Mouse (Mus musculus) CH12.LX (cell line): ENCODE data around the gene Vpreb2. TPM values are rescaled to one million over a fixed set of nuclear protein-coding genes. Genes with fewer than 3 reads are reported as not detected.

Experiments used
- DNase-seq: peaks from one replicate; pipeline ENCODE4 v3.0.0-alpha.2; 2013; ENCODE audit errors: extremely low read depth
- H3K27ac ChIP-seq: 2 replicates; pipeline ENCODE4 v1.5.1; 2012; ENCODE audit warnings: low read depth, mild to moderate bottlenecking, control low read depth, moderate library complexity; ENCODE audit not compliant: insufficient read depth
- H3K27me3 ChIP-seq: replicated peaks from 2 replicates; pipeline ENCODE3; 2012; ENCODE audit warnings: inconsistent platforms
- H3K36me3 ChIP-seq, 2 experiments: replicated peaks in 1 of 2; 2 replicates each; pipeline versions ENCODE3 to v1.6.1; 2012; ENCODE audit warnings: inconsistent platforms in 1 of 2, low read length in 1 of 2, mild to moderate bottlenecking in 1 of 2, mixed read lengths in 1 of 2, moderate library complexity in 1 of 2; ENCODE audit not compliant: control insufficient read depth in 1 of 2, insufficient read depth in 1 of 2
- H3K4me1 ChIP-seq, 2 experiments: 2 replicates each; pipeline ENCODE4 v1.6.1; 2012; ENCODE audit warnings: inconsistent platforms in 1 of 2, moderate library complexity in 1 of 2; ENCODE audit not compliant: insufficient read depth in 2 of 2, control insufficient read depth in 1 of 2
- H3K4me2 ChIP-seq: 2 replicates; pipeline ENCODE4 v1.6.1; 2012; ENCODE audit warnings: low read depth, mild to moderate bottlenecking, control low read depth; ENCODE audit not compliant: poor library complexity, insufficient read depth, severe bottlenecking
- H3K4me3 ChIP-seq, 3 experiments: fragments of 150-350 bp in 1 of 3; sonication (generic) in 1 of 3; replicated peaks in 1 of 3; 2 replicates each; pipeline versions ENCODE3 to v1.5.1; 2011 to 2012; ENCODE audit warnings: low read depth in 2 of 3, low read length in 2 of 3, mild to moderate bottlenecking in 2 of 3, moderate library complexity in 2 of 3, control low read depth in 1 of 3, improper control_type of control experiment in 1 of 3, inconsistent platforms in 1 of 3, mixed read lengths in 1 of 3; ENCODE audit not compliant: poor library complexity in 1 of 3
- H3K79me2 ChIP-seq: replicated peaks from 2 replicates; pipeline ENCODE4 v1.6.1; 2012; ENCODE audit warnings: mild to moderate bottlenecking, moderate library complexity; ENCODE audit not compliant: control insufficient read depth, poor library complexity, insufficient read depth, severe bottlenecking; ENCODE audit errors: extremely low read depth
- H3K9ac ChIP-seq: 2 replicates; pipeline ENCODE4 v1.6.1; 2012; ENCODE audit warnings: low read depth, mild to moderate bottlenecking, control low read depth, moderate library complexity; ENCODE audit not compliant: insufficient read depth
- H3K9me3 ChIP-seq: replicated peaks from 2 replicates; pipeline ENCODE3; 2012; ENCODE audit warnings: low read length, inconsistent platforms, mixed read lengths
- BHLHE40 ChIP-seq: IDR thresholded peaks from 2 replicates; pipeline ENCODE4 v1.6.1; 2011; ENCODE audit warnings: mild to moderate bottlenecking, low read depth, low read length, improper control_type of control experiment
- CHD2 ChIP-seq: IDR thresholded peaks from 2 replicates; pipeline ENCODE4 v1.6.1; 2011; ENCODE audit warnings: low read length, improper control_type of control experiment
- CTCF ChIP-seq, 2 experiments: IDR thresholded peaks in 1 of 2; conservative IDR thresholded peaks in 1 of 2; 2 replicates each; pipeline ENCODE4 v1.5.1; 2011 to 2012; ENCODE audit warnings: low read depth in 2 of 2, low read length in 2 of 2, improper control_type of control experiment in 1 of 2, inconsistent platforms in 1 of 2, mild to moderate bottlenecking in 1 of 2, moderate library complexity in 1 of 2
- E2F4 ChIP-seq: IDR thresholded peaks from 2 replicates; pipeline ENCODE4 v1.6.1; 2011; ENCODE audit warnings: low read depth, low read length, improper control_type of control experiment; ENCODE audit not compliant: insufficient replicate concordance
- ELF1 ChIP-seq: IDR thresholded peaks from 2 replicates; pipeline ENCODE4 v1.6.1; 2014; ENCODE audit warnings: low read depth, mild to moderate bottlenecking, inconsistent platforms, low read length, improper control_type of control experiment
- EP300 ChIP-seq: IDR thresholded peaks from 2 replicates; pipeline ENCODE4 v1.6.1; 2011; ENCODE audit warnings: low read length, improper control_type of control experiment
- HCFC1 ChIP-seq: IDR thresholded peaks from 2 replicates; pipeline ENCODE4 v1.6.1; 2012; ENCODE audit warnings: low read depth, mild to moderate bottlenecking, inconsistent platforms, low read length, improper control_type of control experiment
- KAT2A ChIP-seq: IDR thresholded peaks from 2 replicates; pipeline ENCODE4 v1.6.1; 2012; ENCODE audit warnings: low read length, improper control_type of control experiment, inconsistent platforms; ENCODE audit not compliant: insufficient replicate concordance
- MAFK ChIP-seq: IDR thresholded peaks from 2 replicates; pipeline ENCODE4 v1.6.1; 2011; ENCODE audit warnings: low read length, improper control_type of control experiment; ENCODE audit not compliant: insufficient replicate concordance
- MYC ChIP-seq: IDR thresholded peaks from 2 replicates; pipeline ENCODE4 v1.6.1; 2011; ENCODE audit warnings: low read depth, mild to moderate bottlenecking, improper control_type of control experiment, low read length
- NELFE ChIP-seq: IDR thresholded peaks from 2 replicates; pipeline ENCODE4 v1.6.1; 2011; ENCODE audit warnings: low read depth, low read length, improper control_type of control experiment
- PAX5 ChIP-seq: IDR thresholded peaks from 2 replicates; pipeline ENCODE4 v1.6.1; 2012; ENCODE audit warnings: low read length, inconsistent platforms, mixed read lengths
- POLR2A ChIP-seq: IDR thresholded peaks from 2 replicates; pipeline ENCODE4 v1.6.1; 2011; ENCODE audit warnings: low read depth, mild to moderate bottlenecking, improper control_type of control experiment, low read length
- RAD21 ChIP-seq: IDR thresholded peaks from 2 replicates; pipeline ENCODE4 v1.6.1; 2011; ENCODE audit warnings: low read depth, mild to moderate bottlenecking, low read length, improper control_type of control experiment, moderate library complexity
- RCOR1 ChIP-seq: conservative IDR thresholded peaks from 2 replicates; pipeline ENCODE4 v1.6.1; 2012; ENCODE audit warnings: low read depth, mild to moderate bottlenecking, inconsistent platforms, low read length, improper control_type of control experiment
- SIN3A ChIP-seq: IDR thresholded peaks from 2 replicates; pipeline ENCODE4 v1.6.1; 2012; ENCODE audit warnings: low read length, improper control_type of control experiment, inconsistent platforms
- TCF12 ChIP-seq: IDR thresholded peaks from 2 replicates; pipeline ENCODE4 v1.6.1; 2014; ENCODE audit warnings: low read depth, mild to moderate bottlenecking, inconsistent platforms, low read length, improper control_type of control experiment
- UBTF ChIP-seq: IDR thresholded peaks from 2 replicates; pipeline ENCODE4 v1.6.1; 2012; ENCODE audit warnings: low read depth, mild to moderate bottlenecking, inconsistent platforms, low read length, improper control_type of control experiment, moderate library complexity
- USF2 ChIP-seq: conservative IDR thresholded peaks from 2 replicates; pipeline ENCODE4 v1.6.1; 2011; ENCODE audit warnings: low read depth, low read length, improper control_type of control experiment
- ZKSCAN1 ChIP-seq: IDR thresholded peaks from 2 replicates; pipeline ENCODE4 v1.6.1; 2012; ENCODE audit warnings: low read depth, inconsistent platforms, low read length, improper control_type of control experiment, borderline replicate concordance
- ZMIZ1 ChIP-seq: IDR thresholded peaks from 2 replicates; pipeline ENCODE4 v1.6.1; 2012; ENCODE audit warnings: low read depth, mild to moderate bottlenecking, inconsistent platforms, low read length, improper control_type of control experiment
- dilution Hi-C: fragments of 300-500 bp; cut with MboI; formaldehyde crosslinking; loops from 2 replicates; pipeline ENCODE4 v1.14.3; 2020; ENCODE audit warnings: low sequenced_read_pairs; ENCODE audit not compliant: extremely low pct_unique_long_range_greater_than_20kb, extremely low pct_ligation_motif_present
- in situ Hi-C: fragments of 300-500 bp; cut with MboI; formaldehyde crosslinking; loops from 3 replicates; pipeline ENCODE4 v1.14.3; 2019; ENCODE audit warnings: low sequenced_read_pairs, low pct_ligation_motif_present, low pct_unique_long_range_greater_than_20kb, mixed read lengths
- polyA plus RNA-seq: library from polyadenylated mRNA; unstranded; fragments of >175 nt; gene quantifications from 2 replicates; pipeline ENCODE4 v1.2.1, GENCODE M21; 2012; ENCODE audit warnings: low read depth; ENCODE audit not compliant: insufficient read length
- total RNA-seq, 2 experiments: library from RNA; depleted of rRNA; stranded (reverse); fragments of 300-350 nt in 1 of 2; fragments of >200 nt in 1 of 2; gene quantifications; 2 replicates each; pipeline ENCODE4 v1.2.3; 2012 to 2014

The Vpreb2 gene
- total and polyA plus RNA-seq, 3 experiments, result 0.54 TPM; not detected in 2

DNA sequence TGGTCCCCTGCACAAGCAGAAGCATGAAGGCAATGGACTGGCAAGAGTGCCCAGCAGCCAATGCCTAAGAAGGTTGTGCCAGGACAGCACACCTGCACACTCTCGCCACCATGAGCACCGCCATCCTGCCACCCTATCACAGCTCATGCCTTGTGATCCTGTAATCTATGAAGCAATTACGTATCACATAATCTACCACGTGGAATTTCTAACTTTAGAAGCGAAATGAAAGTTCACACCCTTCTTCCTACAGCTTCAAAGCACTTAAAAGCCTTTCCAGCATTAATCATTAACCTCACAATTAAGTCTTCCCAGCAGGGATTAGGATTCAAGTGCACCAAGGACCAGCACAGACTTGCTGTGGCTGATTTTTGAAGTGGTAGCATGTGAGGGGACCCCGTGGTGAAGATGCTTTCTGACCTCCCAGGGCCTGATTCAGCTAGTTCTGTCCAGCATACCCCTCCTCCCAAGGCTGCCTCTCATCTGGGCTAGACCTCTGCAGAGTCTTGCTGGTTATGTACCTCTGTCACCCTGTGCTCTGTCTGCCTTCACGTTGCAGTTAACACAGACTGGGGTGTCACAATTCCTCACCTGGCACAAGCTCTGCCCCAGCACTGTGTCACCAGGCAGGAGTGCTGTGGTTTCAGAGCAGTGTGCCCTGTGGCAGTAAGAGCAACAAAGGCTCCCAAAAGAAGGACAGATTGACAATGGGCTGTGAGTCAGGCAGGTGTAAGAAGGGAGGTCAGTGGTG lies 35.0 kb upstream of the Vpreb2 start:
- H3K79me2 ChIP-seq, result no peaks in the 10 kb centered on the region
- H3K4me2 ChIP-seq, result no peak overlapping the region
- no peak for DNase-seq
- no peaks in the 10 kb centered on the region for H3K36me3 ChIP-seq
- dilution Hi-C loops, result no loop called here
- H3K9ac ChIP-seq, result no peak overlapping the region
- H3K4me1 ChIP-seq, result peaks cover 0 to 6% of the 10 kb centered on the region in 2 experiments; a peak in 1 of 4 replicates
- H3K4me3 ChIP-seq, result no peak overlapping the region
- TF ChIP-seq RAD21 (no peak), POLR2A (no peak), USF2 (no peak), MAFK (no peak), EP300 (no peak), HCFC1 (no peak), NELFE (no peak), CTCF (conservative IDR thresholded peaks at IDR 0.05 in 1 of 2, IDR thresholded peaks at IDR 0.05 in 1 of 2; ENCODE audit: low read depth in 2 of 2, low read length in 2 of 2) (no peak), RCOR1 (no peak), ZKSCAN1 (no peak), PAX5 (no peak), UBTF (no peak), ELF1 (no peak), BHLHE40 (no peak), KAT2A (no peak), SIN3A (no peak), CHD2 (no peak), MYC (no peak)
- H3K27me3 ChIP-seq, result peaks cover 52% of the 10 kb centered on the region
- no peak overlapping the region; the same call in 1 of the 2 replicates for H3K27ac ChIP-seq
- in situ Hi-C loops, result no loop called here
- no peaks in the 10 kb centered on the region for H3K9me3 ChIP-seq

DNA sequence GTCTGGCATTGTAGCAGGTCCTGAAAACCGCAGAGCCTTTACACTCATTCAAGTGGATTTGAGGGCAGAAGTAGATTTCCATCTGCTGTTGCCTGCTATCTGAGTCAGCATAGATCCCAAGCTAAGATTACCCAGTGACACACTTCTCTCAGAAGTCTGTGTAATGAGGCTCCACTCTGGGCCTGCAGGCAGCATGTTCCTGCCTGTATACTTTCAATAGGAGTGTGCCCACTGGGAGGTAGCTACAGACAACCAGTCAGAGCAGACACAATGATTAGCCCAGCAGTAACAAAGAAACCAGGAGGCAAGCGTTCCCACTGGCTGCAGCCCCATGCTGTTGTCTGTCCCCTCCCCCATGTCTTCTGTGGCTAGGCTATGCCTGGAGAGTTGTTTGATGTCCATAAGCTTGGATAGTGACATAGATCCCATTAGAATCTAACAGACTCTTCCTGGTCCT lies 30.8 kb upstream of the Vpreb2 start:
- in situ Hi-C loops, result no loop called here
- Histone ChIP-seq H3K36me3 (no peaks in the 10 kb centered on the region), H3K79me2 (no peaks in the 10 kb centered on the region), H3K4me2 (no peak overlapping the region), H3K4me3 (no peak overlapping the region), H3K27me3 (peaks cover 48% of the 10 kb centered on the region), H3K9me3 (peaks cover 5% of the 10 kb centered on the region), H3K9ac (no peak overlapping the region), H3K4me1 (peaks cover 0 to 6% of the 10 kb centered on the region in 2 experiments; a peak in 1 of 4 replicates), H3K27ac (no peak overlapping the region)
- DNase-seq, result no peak
- dilution Hi-C loops, result no loop called here
- TF ChIP-seq TCF12 (no peak), E2F4 (no peak), ZMIZ1 (no peak)
